Mouse (Mus musculus) liver, postnatal 0 days (tissue): ENCODE measurements around the gene Usp11. TPM values are rescaled to one million over a fixed set of nuclear protein-coding genes. Genes with fewer than 3 reads are reported as not detected.

Experiments used
- ATAC-seq: fragments of 200-750 bp; cut with Nextera tagmentation; 2 replicates; pipeline ENCODE4 v1.8.0; 2017; ENCODE audit warnings: mild to moderate bottlenecking, moderate library complexity
- DNase-seq: peaks from one replicate; pipeline ENCODE4 v3.0.0-alpha.2; 2016
- H3K27ac ChIP-seq: fragments of 300-500 bp; sonication (generic); 2 replicates; pipeline ENCODE4 v1.5.1; 2014; ENCODE audit warnings: antibody characterized with exemption, moderate library complexity, mild to moderate bottlenecking, low read depth
- H3K27me3 ChIP-seq: fragments of 300-500 bp; sonication (generic); 2 replicates; pipeline ENCODE4 v1.6.1; 2014; ENCODE audit warnings: low read length, control low read depth, mixed read lengths; ENCODE audit not compliant: insufficient read depth
- H3K36me3 ChIP-seq: fragments of 300-500 bp; sonication (generic); replicated peaks from 2 replicates; pipeline ENCODE4 v1.6.1; 2014; ENCODE audit warnings: mild to moderate bottlenecking, control low read depth, low read length, moderate library complexity, mixed read lengths; ENCODE audit not compliant: insufficient read depth
- H3K4me1 ChIP-seq: fragments of 300-500 bp; sonication (generic); 2 replicates; pipeline ENCODE4 v1.6.1; 2014; ENCODE audit warnings: antibody characterized with exemption, mild to moderate bottlenecking, control low read depth; ENCODE audit not compliant: insufficient read depth
- H3K4me2 ChIP-seq: fragments of 300-500 bp; sonication (generic); 2 replicates; pipeline ENCODE4 v1.6.1; 2014; ENCODE audit warnings: low read depth, mild to moderate bottlenecking, low read length, moderate library complexity, mixed read lengths
- H3K4me3 ChIP-seq: fragments of 300-500 bp; sonication (generic); 2 replicates; pipeline ENCODE4 v1.5.1; 2014; ENCODE audit warnings: low read depth, low read length
- H3K9ac ChIP-seq: fragments of 300-500 bp; sonication (generic); replicated peaks from 2 replicates; pipeline ENCODE4 v1.6.1; 2014; ENCODE audit warnings: mild to moderate bottlenecking, moderate library complexity
- H3K9me3 ChIP-seq: fragments of 300-500 bp; sonication (generic); 2 replicates; pipeline ENCODE4 v1.6.1; 2016; ENCODE audit warnings: mild to moderate bottlenecking, control low read depth, low read length, mixed read lengths
- CTCF ChIP-seq: sonication (generic); IDR thresholded peaks from 2 replicates; pipeline ENCODE4 v1.5.1; 2016; ENCODE audit warnings: antibody characterized with exemption, low read depth
- EP300 ChIP-seq: IDR thresholded peaks from 2 replicates; pipeline ENCODE4 v1.6.1; 2016; ENCODE audit warnings: antibody characterized with exemption, low read depth, mild to moderate bottlenecking
- WGBS: fragments of 180-500 bp; shearing (Covaris S2); extraction: QIAGEN DNeasy Blood & Tissue Kit; methylation state at CpG from one replicate; pipeline ENCODE4 v1.1.7; 2014; ENCODE audit not compliant: insufficient replicate concordance; 5-methylcytosine and 5-hydroxymethylcytosine counted together
- polyA plus RNA-seq: library from polyadenylated mRNA; unstranded; fragments of >200 nt; fragmentation: Nextera tagmentation; extraction: Ambion mirVana; gene quantifications from 2 replicates; pipeline ENCODE4 v1.2.1, GENCODE M21; 2015

Gene Usp11
- polyA plus RNA-seq: 1.9 and 2.0 TPM in 2 replicates

DNA sequence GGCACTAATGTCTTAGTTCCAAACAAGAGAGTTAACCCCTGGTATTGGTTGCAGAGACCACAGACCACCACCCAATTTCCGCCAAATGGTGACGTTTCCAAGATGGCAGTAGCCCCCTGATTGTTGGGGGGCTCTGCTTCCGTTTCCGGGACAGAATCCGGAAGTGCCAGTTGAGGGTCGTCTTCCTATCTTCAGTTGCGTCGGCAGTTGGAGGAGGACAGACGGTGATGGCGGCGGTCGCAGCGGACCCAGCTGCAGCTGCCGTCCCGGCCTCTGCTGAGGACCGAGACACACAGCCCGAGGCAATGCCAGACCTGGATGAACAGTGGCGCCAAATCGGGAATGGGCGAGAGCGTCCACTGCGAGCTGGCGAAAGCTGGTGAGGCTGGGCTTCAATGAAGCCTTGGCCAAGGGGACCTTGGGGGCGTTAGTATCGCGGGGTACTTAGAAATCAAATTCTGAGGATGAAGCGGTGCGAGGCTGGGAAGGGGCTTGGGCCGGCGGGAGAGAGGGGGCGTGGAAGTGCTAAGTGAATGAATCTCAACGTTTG lies at the start of gene Usp11:
TSS of gene Usp11 (plus strand) at position 166 of the 550 bp plus-strand sequence.
- H3K9me3 ChIP-seq: no peaks in the 10 kb centered on the region
- H3K4me2 ChIP-seq: peak within 1 kb of the TSS; percentile 79
- H3K36me3 ChIP-seq: no peaks in the 10 kb centered on the region
- DNase-seq (no peak), ATAC-seq (peak; percentile 30)
- H3K27me3 ChIP-seq: no peaks in the 10 kb centered on the region
- H3K4me1 ChIP-seq: no peaks in the 10 kb centered on the region
- 23% methylated on average over 32 of the region's 32 CpGs for WGBS
- peak within 1 kb of the TSS; percentile 65 for H3K9ac ChIP-seq
- peak within 1 kb of the TSS; percentile 90 for H3K27ac ChIP-seq
- no peak for TF ChIP-seq EP300
- TF ChIP-seq CTCF: no peak
- peak within 1 kb of the TSS; percentile 63 for H3K4me3 ChIP-seq

DNA sequence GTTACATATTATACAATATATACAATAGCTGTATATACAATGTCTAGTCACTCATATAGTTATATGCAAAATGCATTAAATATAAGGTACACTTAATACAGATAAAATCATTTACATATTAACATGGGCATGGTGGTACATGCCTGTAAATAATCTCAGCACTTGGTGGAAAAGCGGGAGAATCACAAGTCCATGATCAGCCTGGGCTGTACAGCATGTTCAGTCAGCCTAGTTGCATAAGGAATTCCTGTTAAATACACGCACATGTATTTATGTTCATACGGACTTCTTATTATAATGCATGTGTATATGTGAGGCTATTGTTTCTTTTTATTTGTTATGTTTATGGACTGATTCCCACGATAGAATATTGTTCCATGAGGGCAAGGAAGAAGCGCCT lies 46.1 kb upstream of the Usp11 start:
- TF ChIP-seq CTCF (no peak), EP300 (no peak)
- Histone ChIP-seq H3K9me3 (no peaks in the 10 kb centered on the region), H3K27me3 (no peaks in the 10 kb centered on the region), H3K4me3 (peak overlapping the region; percentile 47), H3K36me3 (no peaks in the 10 kb centered on the region), H3K4me1 (no peaks in the 10 kb centered on the region), H3K27ac (no peak overlapping the region), H3K9ac (no peak overlapping the region), H3K4me2 (peak overlapping the region; percentile 84)
- WGBS: 25% methylated on average over 5 of the region's 5 CpGs
- no peak for ATAC-seq
- DNase-seq: no peak

DNA sequence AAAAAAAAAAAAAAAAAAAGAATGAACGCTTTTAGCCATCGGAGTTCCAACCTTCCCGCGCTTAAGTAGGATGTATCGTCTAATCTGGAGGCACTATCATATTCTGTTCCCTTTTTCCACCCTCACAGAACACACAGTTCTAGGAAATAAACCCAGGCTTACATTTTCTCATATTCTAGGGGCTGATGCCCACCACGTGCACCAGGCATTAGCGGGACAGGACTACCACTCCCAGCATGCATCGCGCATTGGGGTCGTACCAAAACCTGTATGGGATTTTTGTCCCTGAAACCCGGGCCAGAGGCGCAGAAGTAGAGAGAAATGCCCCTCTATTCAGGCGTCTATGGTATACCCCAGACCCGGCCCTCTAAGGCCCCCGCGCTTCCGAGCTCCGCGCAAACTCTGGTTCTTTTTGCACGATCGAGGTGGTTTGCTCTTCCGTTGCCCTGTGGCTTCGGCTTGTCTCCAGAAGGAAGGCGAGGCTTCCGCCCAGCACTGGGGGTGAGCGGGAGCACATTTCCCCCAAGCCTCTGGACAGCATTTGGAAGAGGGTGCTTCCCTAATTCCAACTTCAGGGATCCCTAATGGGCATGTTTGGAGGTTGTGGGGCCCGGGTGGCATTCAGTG lies 45.6 kb upstream of the Usp11 start, which contains the start of gene Uba1:
TSS of gene Uba1 (plus strand) at position 301 of the 627 bp plus-strand sequence.
- DNase-seq: peak; percentile 75

DNA sequence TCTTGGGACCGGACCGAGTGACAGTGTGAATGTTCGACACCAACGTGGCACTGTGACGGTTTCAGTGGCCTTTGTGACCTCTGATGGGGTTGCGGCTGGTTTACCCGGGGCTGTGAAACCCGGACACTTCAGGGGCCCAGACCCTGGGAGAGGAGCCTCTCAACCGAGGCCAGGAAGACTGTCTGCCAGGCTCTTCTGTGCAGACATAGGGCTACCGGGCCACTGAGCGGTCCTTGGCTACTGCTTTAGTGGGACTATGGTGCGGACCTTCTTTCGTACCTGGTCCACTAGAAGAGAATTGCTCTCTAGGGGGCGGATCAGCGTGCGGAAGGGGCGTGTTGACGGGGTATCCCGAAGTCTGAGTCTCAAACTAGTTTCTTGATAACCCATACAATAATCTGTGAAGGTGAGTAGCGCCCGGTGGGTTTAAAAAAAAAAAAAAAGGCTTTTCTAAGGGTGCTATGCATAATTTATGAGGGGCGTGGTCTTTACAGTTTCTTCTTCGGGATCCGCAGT lies 44.8 kb upstream of the Usp11 start:
- no peaks in the 10 kb centered on the region for H3K27me3 ChIP-seq
- DNase-seq: peak; percentile 21
- peak overlapping the region; percentile 58 for H3K9ac ChIP-seq
- H3K4me1 ChIP-seq: no peaks in the 10 kb centered on the region
- H3K4me2 ChIP-seq: peak overlapping the region; percentile 84
- ATAC-seq: no peak
- H3K27ac ChIP-seq: peak overlapping the region; percentile 52
- no peaks in the 10 kb centered on the region for H3K36me3 ChIP-seq
- TF ChIP-seq CTCF: no peak
- no peak for TF ChIP-seq EP300
- no peaks in the 10 kb centered on the region for H3K9me3 ChIP-seq
- WGBS: 9% methylated on average over 24 of the region's 24 CpGs
- H3K4me3 ChIP-seq: peak overlapping the region; percentile 47

More for the DNA sequence above, 45.6 kb upstream of the Usp11 start, which contains the start of gene Uba1:
- Histone ChIP-seq H3K9me3 (no peaks in the 10 kb centered on the region), H3K27me3 (no peaks in the 10 kb centered on the region), H3K27ac (peak within 1 kb of the TSS; percentile 52), H3K4me3 (peak within 1 kb of the TSS; percentile 47), H3K36me3 (no peaks in the 10 kb centered on the region), H3K9ac (peak within 1 kb of the TSS; percentile 58), H3K4me2 (peak within 1 kb of the TSS; percentile 84), H3K4me1 (no peaks in the 10 kb centered on the region)
- TF ChIP-seq CTCF (no peak), EP300 (0 out of 2 replicates have a peak, but pooled peaks have one; percentile 14)
- WGBS: 14% methylated on average over 27 of the region's 27 CpGs
- ATAC-seq: peak; percentile 86

DNA sequence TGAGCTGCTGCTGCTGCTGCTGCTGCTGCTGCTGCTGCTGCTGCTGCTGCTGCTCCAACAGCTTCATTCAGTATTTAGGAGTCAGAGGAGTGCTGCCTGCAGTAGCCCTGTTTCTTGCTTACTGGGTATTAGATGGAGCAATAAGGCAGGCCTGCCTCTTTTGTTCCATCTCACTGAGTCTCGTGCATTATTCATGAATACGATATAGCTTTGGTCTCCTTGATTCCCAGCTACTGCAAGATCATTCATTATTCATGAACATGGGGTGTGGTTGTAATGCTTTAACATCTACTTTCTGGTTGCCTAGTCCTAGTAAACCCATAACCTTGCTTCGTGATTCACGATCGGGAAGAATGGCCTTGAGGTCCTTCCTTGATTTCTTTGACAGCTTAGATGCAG lies 41.4 kb upstream of the Usp11 start:
- Histone ChIP-seq H3K27ac (no peak overlapping the region), H3K9ac (no peak overlapping the region), H3K4me1 (peaks cover 8% of the 10 kb centered on the region; the same call in 1 of the 2 replicates), H3K36me3 (no peaks in the 10 kb centered on the region), H3K4me3 (no peak overlapping the region), H3K4me2 (no peak overlapping the region), H3K9me3 (no peaks in the 10 kb centered on the region), H3K27me3 (no peaks in the 10 kb centered on the region)
- DNase-seq: no peak
- 29% methylated on average over 5 of the region's 5 CpGs for WGBS
- TF ChIP-seq EP300 (no peak), CTCF (no peak)
- no peak for ATAC-seq

DNA sequence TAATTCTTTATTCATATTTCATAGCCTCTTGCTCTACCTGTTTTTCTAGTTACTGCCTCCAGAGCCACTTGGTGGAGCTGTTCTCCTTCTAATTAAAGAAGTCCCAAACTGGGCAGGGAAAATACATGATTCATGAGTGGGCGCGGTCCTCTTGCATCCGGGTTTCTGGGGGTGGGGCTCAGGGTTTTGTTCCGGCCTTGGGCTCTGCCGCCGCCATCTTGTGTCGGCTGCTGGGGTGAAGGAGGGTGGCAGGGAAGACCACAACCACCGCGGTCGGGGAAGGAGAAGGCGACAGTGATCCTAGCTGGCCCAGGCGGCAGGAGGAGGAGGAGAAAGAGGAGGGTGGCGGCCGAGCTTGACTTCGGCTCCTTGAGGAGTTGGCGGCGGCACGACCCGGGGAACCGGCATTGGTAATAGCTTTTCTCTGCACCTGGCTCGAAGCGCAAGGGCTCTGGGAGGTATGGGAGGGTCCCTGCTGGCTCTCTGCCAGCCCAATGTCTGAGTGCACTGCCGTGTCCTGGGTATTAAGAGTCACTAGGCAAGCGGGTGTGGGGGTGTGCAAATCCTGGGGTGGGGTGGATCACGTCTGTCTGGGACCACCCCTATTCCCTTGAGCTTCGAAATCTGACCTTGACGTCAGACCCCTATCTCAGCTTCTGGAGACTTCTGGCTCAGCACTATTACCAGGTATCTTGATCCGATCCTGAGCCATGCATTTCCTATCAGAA lies 40.8 kb upstream of the Usp11 start:
- no peak for TF ChIP-seq EP300
- peak; percentile 76 for TF ChIP-seq CTCF
- Histone ChIP-seq H3K9ac (peak overlapping the region; percentile 85), H3K4me3 (peak overlapping the region; percentile 75), H3K27ac (peak overlapping the region; percentile 73), H3K4me1 (peaks cover 8% of the 10 kb centered on the region; the same call in 1 of the 2 replicates), H3K36me3 (peaks cover 2% of the 10 kb centered on the region; the same call in 1 of the 2 replicates), H3K9me3 (no peaks in the 10 kb centered on the region), H3K27me3 (no peaks in the 10 kb centered on the region), H3K4me2 (peak overlapping the region; percentile 79)
- WGBS: 19% methylated on average over 19 of the region's 28 CpGs
- DNase-seq (peak; percentile 87), ATAC-seq (peak; percentile 85)
